Mouse (Mus musculus): ENCODE measurements around the gene Brox. TPM values are rescaled to one million over a fixed set of nuclear protein-coding genes. Genes with fewer than 3 reads are reported as not detected.
"Not testable (repeated sequence)": the region's sequence is repeated elsewhere in the genome, so short reads cannot be mapped to it uniquely, and the experiment has no call there.

The Brox gene
- total RNA-seq (2014; rRNA removed) (120 and 127 TPM in 2 replicates), polyA plus RNA-seq (2015; fragmentation: Nextera tagmentation; extraction: Ambion mirVana) (88.5 and 89.1 TPM in 2 replicates)

- ATAC-seq (ENCODE audit: low FRiP score) (peak; percentile 90), DNase-seq (ENCODE audit: low spot score) (peak; percentile 94)
- no peaks in the 10 kb centered on the region for H3K9me3 ChIP-seq (ENCODE audit: low read length)
- H3K4me2 ChIP-seq (ENCODE audit: low read depth, low read length, poor library complexity, severe bottlenecking), result peak within 1 kb of the TSS; percentile 50
- peak within 1 kb of the TSS; percentile 54 for H3K9ac ChIP-seq (replicated peaks; ENCODE audit: low read length, poor library complexity, severe bottlenecking)
- H3K4me1 ChIP-seq (ENCODE audit: insufficient read depth, low read length), result no peaks in the 10 kb centered on the region
- H3K4me3 ChIP-seq (ENCODE audit: low read depth, low read length), result peak within 1 kb of the TSS; percentile 45
- under 1% methylated on average over 39 of the region's 39 CpGs for WGBS
- peaks cover 10% of the 10 kb centered on the region; the same call in 1 of the 2 replicates for H3K36me3 ChIP-seq (ENCODE audit: insufficient read depth, low read length)
- TF ChIP-seq CTCF (IDR thresholded peaks at IDR 0.05), result no peak
- no peaks in the 10 kb centered on the region for H3K27me3 ChIP-seq (ENCODE audit: insufficient read depth, low read length)
- peak within 1 kb of the TSS; percentile 67 for H3K27ac ChIP-seq (ENCODE audit: low read depth, low read length)
Measured at GRCm38 (mm10) chr1:183296877-183297383, at the start of gene Brox. Brox (minus strand) TSS chr1:183297269.

DNA sequence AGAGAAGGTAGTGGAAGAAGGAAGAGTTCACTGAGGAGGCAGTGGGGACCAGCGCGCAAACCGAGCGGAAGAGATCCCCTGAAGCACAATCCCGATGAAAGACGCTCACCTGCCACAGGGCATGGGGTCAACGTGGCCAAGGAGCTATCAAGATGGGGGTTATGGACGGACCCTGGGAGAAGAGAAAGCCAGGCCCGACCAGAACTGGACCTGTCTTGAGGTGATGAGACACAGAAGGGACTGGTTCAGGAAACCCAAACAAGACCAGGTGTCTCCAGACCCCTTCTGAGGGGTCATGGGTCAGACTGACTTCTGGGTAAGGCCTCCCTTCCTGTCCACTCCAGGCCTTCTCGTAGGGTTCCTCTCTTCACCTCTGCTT, 48.7 kb upstream of the Brox start:
- peak overlapping the region; percentile 79 for H3K4me2 ChIP-seq (ENCODE audit: low read depth, low read length, poor library complexity, severe bottlenecking)
- no peak for TF ChIP-seq CTCF (IDR thresholded peaks at IDR 0.05)
- 7% methylated on average over 10 of the region's 10 CpGs for WGBS
- peaks cover 4% of the 10 kb centered on the region; the same call in 1 of the 2 replicates for H3K4me1 ChIP-seq (ENCODE audit: insufficient read depth, low read length)
- no peaks in the 10 kb centered on the region for H3K27me3 ChIP-seq (ENCODE audit: insufficient read depth, low read length)
- H3K9ac ChIP-seq (replicated peaks; ENCODE audit: low read length, poor library complexity, severe bottlenecking), result peak overlapping the region; percentile 94
- H3K36me3 ChIP-seq (ENCODE audit: insufficient read depth, low read length), result peaks cover 18% of the 10 kb centered on the region
- no peak for DNase-seq (ENCODE audit: low spot score)
- peak overlapping the region; percentile 99 for H3K4me3 ChIP-seq (ENCODE audit: low read depth, low read length)
- peak; percentile 27 for ATAC-seq (ENCODE audit: low FRiP score)
- H3K27ac ChIP-seq (ENCODE audit: low read depth, low read length), result peak overlapping the region; percentile 87
- H3K9me3 ChIP-seq (ENCODE audit: low read length), result no peaks in the 10 kb centered on the region

DNA sequence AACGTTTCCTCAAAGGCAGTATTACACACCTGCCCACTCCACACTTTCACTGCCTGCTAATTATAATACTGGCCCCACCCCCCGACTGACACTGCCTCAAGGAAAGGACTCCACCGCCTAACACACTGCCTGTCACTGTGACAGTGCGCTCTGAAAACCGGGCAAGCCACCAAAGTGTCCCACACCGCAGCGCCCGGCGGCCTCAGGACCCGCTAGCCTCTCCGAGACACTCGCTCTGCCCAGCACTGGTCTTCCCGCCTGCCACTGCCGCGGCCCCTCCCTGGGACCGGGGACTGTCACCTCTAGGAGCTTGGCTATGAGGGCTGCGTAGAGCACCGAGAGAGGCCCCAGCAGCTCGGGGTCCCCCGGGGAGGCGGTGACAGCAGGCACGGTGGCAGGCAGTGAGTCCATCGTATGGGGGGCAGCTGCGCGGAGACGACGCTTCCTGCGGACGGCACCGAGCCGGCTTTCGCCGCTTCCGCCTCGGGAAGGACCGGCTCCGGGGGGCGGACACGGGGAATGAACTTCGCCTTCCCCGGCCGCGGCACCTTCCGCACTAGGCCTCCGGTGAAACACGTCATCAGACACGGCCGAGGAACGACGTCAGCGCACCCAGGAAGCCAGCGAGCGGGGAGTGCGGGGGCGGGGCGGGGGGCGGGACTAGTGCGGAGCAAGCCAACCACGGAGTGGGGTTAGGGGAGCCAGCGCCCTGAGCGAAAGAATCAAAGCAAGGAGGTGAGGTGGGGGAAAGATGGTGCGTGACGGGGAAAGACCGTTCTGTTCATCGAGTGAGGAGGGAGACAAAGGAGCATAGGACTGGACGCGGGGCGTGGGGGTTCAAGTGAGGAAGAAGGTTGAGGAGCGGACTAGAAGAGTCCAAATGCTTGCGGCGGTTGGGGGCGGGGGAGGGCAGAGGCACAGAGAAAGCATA, 48.1 kb upstream of the Brox start:
- peak; percentile 94 for DNase-seq (ENCODE audit: low spot score)
- peaks cover 4% of the 10 kb centered on the region; the same call in 1 of the 2 replicates for H3K4me1 ChIP-seq (ENCODE audit: insufficient read depth, low read length)
- no peaks in the 10 kb centered on the region for H3K27me3 ChIP-seq (ENCODE audit: insufficient read depth, low read length)
- H3K4me3 ChIP-seq (ENCODE audit: low read depth, low read length), result peak overlapping the region; percentile 99
- WGBS, result under 1% methylated on average over 68 of the region's 72 CpGs
- peak overlapping the region; percentile 94 for H3K9ac ChIP-seq (replicated peaks; ENCODE audit: low read length, poor library complexity, severe bottlenecking)
- H3K4me2 ChIP-seq (ENCODE audit: low read depth, low read length, poor library complexity, severe bottlenecking), result peak overlapping the region; percentile 79
- ATAC-seq (ENCODE audit: low FRiP score), result peak; percentile 98
- no peaks in the 10 kb centered on the region for H3K9me3 ChIP-seq (ENCODE audit: low read length)
- peaks cover 21% of the 10 kb centered on the region for H3K36me3 ChIP-seq (ENCODE audit: insufficient read depth, low read length)
- no peak for TF ChIP-seq CTCF (IDR thresholded peaks at IDR 0.05)
- H3K27ac ChIP-seq (ENCODE audit: low read depth, low read length), result peak overlapping the region; percentile 87

GRCm38 (mm10) chr1:183342902-183343301, 45.8 kb upstream of the Brox start:
- not testable (repeated sequence) for H3K9me3 ChIP-seq (ENCODE audit: low read length); H3K27me3 ChIP-seq (ENCODE audit: insufficient read depth, low read length); ATAC-seq (ENCODE audit: low FRiP score); H3K4me3 ChIP-seq (ENCODE audit: low read depth, low read length); H3K4me2 ChIP-seq (ENCODE audit: low read depth, low read length, poor library complexity, severe bottlenecking); H3K27ac ChIP-seq (ENCODE audit: low read depth, low read length); H3K4me1 ChIP-seq (ENCODE audit: insufficient read depth, low read length); H3K9ac ChIP-seq (replicated peaks; ENCODE audit: low read length, poor library complexity, severe bottlenecking); DNase-seq (ENCODE audit: low spot score)
- WGBS, result 100% methylated on average over 1 of the region's 1 CpGs
- peaks cover 17% of the 10 kb centered on the region for H3K36me3 ChIP-seq (ENCODE audit: insufficient read depth, low read length)

DNA sequence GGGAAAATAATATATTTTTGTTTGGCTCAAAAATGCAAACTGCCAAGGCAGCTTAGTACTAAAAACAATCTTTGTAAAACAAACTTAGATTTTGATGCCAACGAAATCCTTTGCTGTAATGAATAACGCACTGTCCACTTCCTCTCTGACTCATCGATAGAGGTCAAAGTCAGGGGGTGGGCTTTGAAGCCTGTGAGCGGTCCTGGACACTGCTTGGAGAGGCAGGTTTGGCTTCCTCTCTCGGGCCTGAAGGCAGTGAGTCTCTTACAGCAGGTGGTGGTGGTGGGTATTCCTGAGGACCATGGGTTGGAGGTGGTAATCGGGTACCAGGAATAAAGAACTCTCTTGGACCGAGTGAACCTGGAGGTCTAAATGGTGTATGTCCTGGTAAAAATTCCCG, 30.1 kb upstream of the Brox start:
- 95% methylated on average over 8 of the region's 8 CpGs for WGBS
- Histone ChIP-seq H3K9me3 (ENCODE audit: low read length) (no peaks in the 10 kb centered on the region), H3K27me3 (ENCODE audit: insufficient read depth, low read length) (no peaks in the 10 kb centered on the region), H3K27ac (ENCODE audit: low read depth, low read length) (no peak overlapping the region), H3K4me1 (ENCODE audit: insufficient read depth, low read length) (no peaks in the 10 kb centered on the region), H3K4me2 (ENCODE audit: low read depth, low read length, poor library complexity, severe bottlenecking) (no peak overlapping the region), H3K36me3 (ENCODE audit: insufficient read depth, low read length) (peaks cover 74% of the 10 kb centered on the region), H3K4me3 (ENCODE audit: low read depth, low read length) (no peak overlapping the region), H3K9ac (replicated peaks; ENCODE audit: low read length, poor library complexity, severe bottlenecking) (no peak overlapping the region)
- no peak for TF ChIP-seq CTCF (IDR thresholded peaks at IDR 0.05)
- ATAC-seq (ENCODE audit: low FRiP score), result no peak
- DNase-seq (ENCODE audit: low spot score), result no peak

DNA sequence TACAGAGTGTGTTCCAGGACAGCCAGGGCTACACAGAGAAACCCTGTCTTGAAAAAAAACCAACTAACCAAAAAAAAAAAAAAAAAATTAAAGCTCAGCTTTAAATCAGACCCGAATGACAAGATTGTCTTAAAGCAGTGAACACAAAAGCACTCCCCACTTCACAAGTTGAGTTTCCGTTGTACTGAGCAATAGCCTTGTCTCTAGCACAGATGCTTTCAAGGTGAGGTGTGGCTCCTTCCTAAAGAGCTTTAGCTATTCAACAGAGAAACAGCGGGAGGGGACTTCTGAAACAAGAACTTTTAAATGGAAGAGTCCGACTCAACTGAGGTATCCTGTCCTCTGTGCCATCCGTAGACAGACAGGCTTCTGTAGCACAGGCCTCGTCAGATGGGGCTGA, 27.4 kb upstream of the Brox start:
- ATAC-seq (ENCODE audit: low FRiP score), result no peak
- Histone ChIP-seq H3K9ac (replicated peaks; ENCODE audit: low read length, poor library complexity, severe bottlenecking) (no peak overlapping the region), H3K27me3 (ENCODE audit: insufficient read depth, low read length) (no peaks in the 10 kb centered on the region), H3K4me3 (ENCODE audit: low read depth, low read length) (no peak overlapping the region), H3K36me3 (ENCODE audit: insufficient read depth, low read length) (peaks cover 63% of the 10 kb centered on the region), H3K4me2 (ENCODE audit: low read depth, low read length, poor library complexity, severe bottlenecking) (no peak overlapping the region), H3K4me1 (ENCODE audit: insufficient read depth, low read length) (no peaks in the 10 kb centered on the region), H3K27ac (ENCODE audit: low read depth, low read length) (no peak overlapping the region), H3K9me3 (ENCODE audit: low read length) (no peaks in the 10 kb centered on the region)
- no peak for DNase-seq (ENCODE audit: low spot score)
- no peak for TF ChIP-seq CTCF (IDR thresholded peaks at IDR 0.05)
- 96% methylated on average over 6 of the region's 6 CpGs for WGBS
